Mouse (Mus musculus) MEL (cell line): ENCODE data around the gene Otp. TPM values are rescaled to one million over a fixed set of nuclear protein-coding genes. Genes with fewer than 3 reads are reported as not detected.

ENCODE experiments used
- DNase-seq: peaks from one replicate; pipeline ENCODE4 v3.0.0; 2011; ENCODE audit warnings: low read depth, low spot score
- H3K27ac ChIP-seq: 2 replicates; pipeline ENCODE4 v1.5.1; 2012; ENCODE audit warnings: low read depth, mild to moderate bottlenecking, control low read depth, low read length, moderate library complexity; ENCODE audit not compliant: control insufficient read depth
- H3K27me3 ChIP-seq, 2 experiments: fragments of 150-350 bp in 1 of 2; sonication (generic) in 1 of 2; 2 replicates each; pipeline ENCODE4 v1.6.1; 2012; ENCODE audit warnings: low read length in 2 of 2, mild to moderate bottlenecking in 2 of 2, improper control_type of control experiment in 1 of 2, moderate library complexity in 1 of 2; ENCODE audit not compliant: insufficient read depth in 2 of 2, control insufficient read depth in 1 of 2
- H3K36me3 ChIP-seq, 2 experiments: 2 replicates each; pipeline ENCODE4 v1.6.1; 2012 to 2014; ENCODE audit warnings: low read length in 2 of 2, improper control_type of control experiment in 1 of 2, inconsistent platforms in 1 of 2, mild to moderate bottlenecking in 1 of 2; ENCODE audit not compliant: insufficient read depth in 2 of 2, control insufficient read depth in 1 of 2
- H3K4me1 ChIP-seq, 2 experiments: fragments of 150-350 bp in 1 of 2; sonication (generic) in 1 of 2; 2 replicates each; pipeline ENCODE4 v1.6.1; 2012; ENCODE audit warnings: low read length in 2 of 2, improper control_type of control experiment in 1 of 2, mild to moderate bottlenecking in 1 of 2; ENCODE audit not compliant: insufficient read depth in 2 of 2, control insufficient read depth in 1 of 2
- H3K4me3 ChIP-seq, 2 experiments: fragments of 150-350 bp in 1 of 2; sonication (generic) in 1 of 2; 2 replicates each; pipeline ENCODE4 v1.5.1; 2012; ENCODE audit warnings: low read depth in 2 of 2, low read length in 2 of 2, mild to moderate bottlenecking in 2 of 2, moderate library complexity in 2 of 2, control low read depth in 1 of 2, improper control_type of control experiment in 1 of 2; ENCODE audit not compliant: control insufficient read depth in 1 of 2, insufficient read depth in 1 of 2
- H3K79me2 ChIP-seq: 2 replicates; pipeline ENCODE4 v1.6.1; 2012; ENCODE audit warnings: mild to moderate bottlenecking, low read length, moderate library complexity; ENCODE audit not compliant: control insufficient read depth, poor library complexity, insufficient read depth
- H3K9ac ChIP-seq: 2 replicates; pipeline ENCODE4 v1.6.1; 2012; ENCODE audit warnings: low read depth, mild to moderate bottlenecking, control low read depth, low read length, moderate library complexity; ENCODE audit not compliant: control insufficient read depth, poor library complexity, severe bottlenecking
- H3K9me3 ChIP-seq: fragments of 150-350 bp; sonication (generic); replicated peaks from 2 replicates; pipeline ENCODE4 v1.6.1; 2012; ENCODE audit warnings: mild to moderate bottlenecking, low read length, improper control_type of control experiment, moderate library complexity; ENCODE audit not compliant: insufficient read depth
- CHD2 ChIP-seq: IDR thresholded peaks from 2 replicates; pipeline ENCODE4 v1.6.1; 2011; ENCODE audit warnings: low read length, improper control_type of control experiment
- CTCF ChIP-seq, 3 experiments: IDR thresholded peaks in 2 of 3; conservative IDR thresholded peaks in 1 of 3; 2 replicates each; pipeline ENCODE4 v1.5.1; 2011 to 2012; ENCODE audit warnings: low read length in 3 of 3, low read depth in 2 of 3, mild to moderate bottlenecking in 2 of 3, improper control_type of control experiment in 1 of 3, inconsistent platforms in 1 of 3, mixed read lengths in 1 of 3, moderate library complexity in 1 of 3; ENCODE audit not compliant: control insufficient read depth in 1 of 3, insufficient read depth in 1 of 3, poor library complexity in 1 of 3, severe bottlenecking in 1 of 3
- ELF1 ChIP-seq: IDR thresholded peaks from 2 replicates; pipeline ENCODE4 v1.6.1; 2014; ENCODE audit warnings: low read depth, mild to moderate bottlenecking, inconsistent platforms, low read length, improper control_type of control experiment, moderate library complexity
- ETS1 ChIP-seq: IDR thresholded peaks from 2 replicates; pipeline ENCODE4 v1.6.1; 2012; ENCODE audit warnings: low read depth, mild to moderate bottlenecking, inconsistent platforms, low read length, improper control_type of control experiment, moderate library complexity
- GATA1 ChIP-seq: IDR thresholded peaks from 2 replicates; pipeline ENCODE4 v1.6.1; 2011; ENCODE audit warnings: low read depth, low read length, improper control_type of control experiment
- MAFK ChIP-seq: IDR thresholded peaks from 2 replicates; pipeline ENCODE4 v1.6.1; 2011; ENCODE audit warnings: low read depth, mild to moderate bottlenecking, low read length, improper control_type of control experiment, borderline replicate concordance
- MEF2A ChIP-seq: IDR thresholded peaks from 2 replicates; pipeline ENCODE4 v1.6.1; 2014; ENCODE audit warnings: low read depth, mild to moderate bottlenecking, inconsistent platforms, low read length, improper control_type of control experiment; ENCODE audit not compliant: poor library complexity, insufficient replicate concordance, severe bottlenecking; ENCODE audit errors: extremely low read depth
- MXI1 ChIP-seq: IDR thresholded peaks from 2 replicates; pipeline ENCODE4 v1.6.1; 2011; ENCODE audit warnings: mild to moderate bottlenecking, low read depth, low read length, improper control_type of control experiment
- NRF1 ChIP-seq: IDR thresholded peaks from 2 replicates; pipeline ENCODE4 v1.6.1; 2014; ENCODE audit warnings: low read depth, mild to moderate bottlenecking, inconsistent platforms, low read length, improper control_type of control experiment, moderate library complexity; ENCODE audit not compliant: poor library complexity, insufficient read depth, severe bottlenecking
- POLR2A ChIP-seq, 2 experiments: IDR thresholded peaks; 2 replicates each; pipeline ENCODE4 v1.6.1; 2011 to 2012; ENCODE audit warnings: low read length in 2 of 2, mild to moderate bottlenecking in 2 of 2, control low read depth in 1 of 2, improper control_type of control experiment in 1 of 2, low read depth in 1 of 2, moderate library complexity in 1 of 2; ENCODE audit not compliant: control insufficient read depth in 1 of 2, insufficient read depth in 1 of 2, poor library complexity in 1 of 2
- POLR2AphosphoS5 ChIP-seq: IDR thresholded peaks from 2 replicates; pipeline ENCODE4 v1.6.1; 2012; ENCODE audit warnings: low read depth, borderline replicate concordance, mild to moderate bottlenecking, inconsistent platforms, low read length, moderate library complexity, mixed read lengths
- SMC3 ChIP-seq: IDR thresholded peaks from 2 replicates; pipeline ENCODE4 v1.6.1; 2011; ENCODE audit warnings: low read depth, low read length, improper control_type of control experiment
- TBP ChIP-seq: IDR thresholded peaks from 2 replicates; pipeline ENCODE4 v1.8.0; 2011; ENCODE audit warnings: low read depth, low read length, improper control_type of control experiment
- UBTF ChIP-seq: IDR thresholded peaks from 2 replicates; pipeline ENCODE4 v1.6.1; 2012; ENCODE audit warnings: low read depth, mild to moderate bottlenecking, inconsistent platforms, low read length, improper control_type of control experiment, moderate library complexity, borderline replicate concordance; ENCODE audit not compliant: insufficient read depth
- ZC3H11A ChIP-seq: IDR thresholded peaks from 2 replicates; pipeline ENCODE4 v1.6.1; 2012; ENCODE audit warnings: low read depth, mild to moderate bottlenecking, inconsistent platforms, low read length, improper control_type of control experiment
- ZNF384 ChIP-seq: IDR thresholded peaks from 2 replicates; pipeline ENCODE4 v1.6.1; 2012; ENCODE audit warnings: low read depth, mild to moderate bottlenecking, inconsistent platforms, low read length, improper control_type of control experiment
- polyA plus RNA-seq, 2 experiments: library from polyadenylated mRNA; stranded (reverse) in 1 of 2; unstranded in 1 of 2; fragments of >175 nt in 1 of 2; fragments of >200 nt in 1 of 2; gene quantifications; 2 replicates each; pipeline versions ENCODE4 v1.2.1 to v1.2.4; 2012; ENCODE audit warnings: low replicate concordance in 2 of 2, low read depth in 1 of 2; ENCODE audit not compliant: insufficient read length in 2 of 2, insufficient read depth in 1 of 2, missing spikeins in 1 of 2
- total RNA-seq: library from RNA; depleted of rRNA; stranded (reverse); fragments of 300-350 nt; gene quantifications from 2 replicates; pipeline ENCODE4 v1.2.3, GENCODE M21; 2012

Gene Otp
- total and polyA plus RNA-seq, 3 experiments = not detected

DNA sequence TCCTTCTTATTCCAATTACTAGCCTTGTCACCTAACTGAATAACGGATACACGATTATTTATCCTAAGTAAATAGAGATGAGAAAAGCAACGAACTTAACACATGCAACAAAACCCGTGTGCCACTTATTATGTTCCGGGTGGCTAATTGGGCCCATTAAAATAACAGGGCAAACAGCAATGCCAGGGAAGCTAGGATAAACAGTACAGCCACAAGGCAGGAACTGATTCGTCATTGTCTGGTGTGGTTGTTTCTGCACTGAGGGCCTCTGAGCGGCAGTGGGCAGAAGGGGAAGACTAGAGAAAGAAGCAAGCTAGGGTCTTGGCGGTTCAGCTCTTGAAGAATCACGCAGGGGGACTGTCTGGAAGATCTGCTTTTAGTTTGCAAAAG is 5.3 kb upstream of the Otp start:
- H3K79me2 ChIP-seq = peaks cover 19% of the 10 kb centered on the region
- H3K27me3 ChIP-seq = no peaks in the 10 kb centered on the region
- H3K4me1 ChIP-seq = peaks cover 0 to 20% of the 10 kb centered on the region in 2 experiments; a peak in 3 of 4 replicates
- DNase-seq = no peak
- TF ChIP-seq ELF1 = no peak
- no peak for TF ChIP-seq ETS1
- TF ChIP-seq TBP = no peak
- TF ChIP-seq UBTF = no peak
- TF ChIP-seq GATA1 = no peak
- no peak for TF ChIP-seq POLR2A (IDR thresholded peaks at IDR 0.05; ENCODE audit: control insufficient read depth in 1 of 2, insufficient read depth in 1 of 2, low read depth in 1 of 2, low read length in 2 of 2, poor library complexity in 1 of 2)
- no peak overlapping the region for H3K27ac ChIP-seq
- peaks cover 0 to 13% of the 10 kb centered on the region in 2 experiments; a peak in 2 of 4 replicates for H3K36me3 ChIP-seq
- no peak overlapping the region for H3K9ac ChIP-seq
- H3K4me3 ChIP-seq = no peak overlapping the region
- no peaks in the 10 kb centered on the region for H3K9me3 ChIP-seq

DNA sequence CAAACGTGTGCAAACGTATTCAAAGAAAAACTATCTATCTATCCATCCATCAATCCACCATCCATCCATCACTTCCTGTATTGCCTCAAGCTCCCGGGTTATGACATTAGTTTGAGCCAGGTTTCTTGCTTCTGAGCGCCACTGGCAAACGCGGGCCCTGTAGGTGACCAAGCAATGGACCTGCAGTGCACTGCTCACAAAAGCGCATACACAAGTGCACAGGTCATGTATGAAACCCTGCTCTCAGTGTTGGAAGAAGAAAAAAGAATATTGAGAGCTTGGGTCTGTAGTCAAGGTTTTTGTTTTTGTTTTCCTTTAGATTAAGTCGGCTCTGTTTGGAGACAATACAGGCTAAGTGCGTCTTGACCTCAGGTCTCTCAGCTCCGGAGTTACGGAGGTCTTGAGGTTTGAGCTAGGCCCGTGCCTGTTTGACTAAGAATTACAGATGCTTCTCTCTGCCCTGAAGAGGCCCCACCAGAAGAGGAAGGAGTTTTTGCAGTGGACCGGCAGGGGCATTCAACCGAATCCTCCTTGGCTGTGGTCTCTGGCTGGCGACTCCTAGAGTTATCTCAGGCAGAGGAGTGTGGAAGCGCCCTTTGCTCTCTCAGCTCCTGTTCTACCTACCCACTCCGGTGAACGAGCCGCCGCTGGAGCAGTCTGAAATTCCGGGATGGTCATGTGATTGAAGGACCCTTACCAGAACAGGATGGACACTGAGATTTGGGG is 4.8 kb upstream of the Otp start:
- Histone ChIP-seq H3K27me3 (no peaks in the 10 kb centered on the region), H3K4me3 (no peak overlapping the region), H3K36me3 (peaks cover 0 to 11% of the 10 kb centered on the region in 2 experiments; a peak in 2 of 4 replicates), H3K9ac (no peak overlapping the region), H3K4me1 (peaks cover 0 to 20% of the 10 kb centered on the region in 2 experiments; a peak in 3 of 4 replicates), H3K9me3 (no peaks in the 10 kb centered on the region), H3K79me2 (peaks cover 19% of the 10 kb centered on the region), H3K27ac (no peak overlapping the region)
- TF ChIP-seq NRF1 (no peak), MXI1 (no peak), MEF2A (no peak), MAFK (no peak), GATA1 (no peak), ZC3H11A (no peak), SMC3 (no peak), ZNF384 (no peak), CHD2 (no peak), ELF1 (no peak), CTCF (IDR thresholded peaks at IDR 0.05 in 2 of 3, conservative IDR thresholded peaks at IDR 0.05 in 1 of 3; ENCODE audit: control insufficient read depth in 1 of 3, insufficient read depth in 1 of 3, low read depth in 2 of 3, low read length in 3 of 3, poor library complexity in 1 of 3, severe bottlenecking in 1 of 3) (no peak), POLR2AphosphoS5 (no peak)
- no peak for DNase-seq
